24 mouse cellular contexts compared by ENCODE assay signal in genomic region chr8:106159876-106160275, GRCm38 (mm10). TPM values are rescaled to one million over a fixed set of nuclear protein-coding genes. Genes with fewer than 3 reads are reported as not detected.
"Had no signal": no experiment of that assay in that cellular context is flagged by ENCODE, and none has a peak within 500 bp of the region (broad histone marks: within the 10 kb centered on the region; RNA-seq: fewer than 3 reads in every experiment).

No protein-coding gene starts in this region.

- H3K27ac ChIP-seq: heart, embryonic 13.5 days; heart, embryonic 15.5 days; hindbrain, embryonic 13.5 days; hindbrain, embryonic 15.5 days; hindbrain, postnatal 0 days; kidney, embryonic 15.5 days; kidney, postnatal 0 days; left cerebral cortex, adult 2 months; limb, embryonic 10.5 days; limb, embryonic 12.5 days; liver, embryonic 13.5 days; liver, embryonic 15.5 days had no signal

- H3K27me3 ChIP-seq: heart, embryonic 13.5 days; heart, embryonic 15.5 days; hindbrain, embryonic 13.5 days; hindbrain, embryonic 15.5 days; kidney, embryonic 15.5 days; limb, embryonic 12.5 days; liver, embryonic 13.5 days; liver, embryonic 15.5 days had no signal

- DNase-seq: gastrocnemius, postnatal 14 days; gastrocnemius, postnatal 36 days; heart, adult 11 months; heart, postnatal 14 days; heart, postnatal 36 days; kidney, adult 11 months; kidney, adult 2 months; kidney, adult 9 months; kidney, postnatal 14 days; kidney, postnatal 36 days; liver, embryonic 13.5 days had no signal

- H3K9me3 ChIP-seq: heart, embryonic 13.5 days; heart, embryonic 15.5 days; hindbrain, embryonic 13.5 days; hindbrain, embryonic 15.5 days; kidney, embryonic 15.5 days; limb, embryonic 10.5 days; limb, embryonic 12.5 days; liver, embryonic 13.5 days; liver, embryonic 15.5 days had no signal

- H3K4me1 ChIP-seq: heart, embryonic 13.5 days; heart, embryonic 15.5 days; hindbrain, embryonic 13.5 days; hindbrain, embryonic 15.5 days; kidney, embryonic 15.5 days; limb, embryonic 10.5 days; limb, embryonic 12.5 days; liver, embryonic 15.5 days had no signal

- H3K9ac ChIP-seq: heart, embryonic 13.5 days; heart, embryonic 15.5 days; hindbrain, embryonic 13.5 days; hindbrain, embryonic 15.5 days; kidney, embryonic 15.5 days; limb, embryonic 12.5 days; liver, embryonic 13.5 days; liver, embryonic 15.5 days had no signal

- H3K4me3 ChIP-seq: heart, adult 2 months; heart, embryonic 13.5 days; heart, embryonic 15.5 days; hindbrain, embryonic 13.5 days; hindbrain, embryonic 15.5 days; kidney, embryonic 15.5 days; left cerebral cortex, adult 2 months; limb, embryonic 10.5 days; limb, embryonic 12.5 days; liver, embryonic 13.5 days; liver, embryonic 15.5 days had no signal

RNA-seq across cellular contexts. Expression of gene Esrp2, which starts 23.1 kb away (rescaled TPM):
- total RNA-seq: gastrocnemius, postnatal 14 days; hematopoietic stem cell, adult 5-6 weeks had no signal
